Mouse (Mus musculus): ENCODE data around the gene Enox1. TPM values are rescaled to one million over a fixed set of nuclear protein-coding genes. Genes with fewer than 3 reads are reported as not detected.

The Enox1 gene
- polyA plus RNA-seq, 1 experiment from 2014 or later, result 19.4 TPM

DNA sequence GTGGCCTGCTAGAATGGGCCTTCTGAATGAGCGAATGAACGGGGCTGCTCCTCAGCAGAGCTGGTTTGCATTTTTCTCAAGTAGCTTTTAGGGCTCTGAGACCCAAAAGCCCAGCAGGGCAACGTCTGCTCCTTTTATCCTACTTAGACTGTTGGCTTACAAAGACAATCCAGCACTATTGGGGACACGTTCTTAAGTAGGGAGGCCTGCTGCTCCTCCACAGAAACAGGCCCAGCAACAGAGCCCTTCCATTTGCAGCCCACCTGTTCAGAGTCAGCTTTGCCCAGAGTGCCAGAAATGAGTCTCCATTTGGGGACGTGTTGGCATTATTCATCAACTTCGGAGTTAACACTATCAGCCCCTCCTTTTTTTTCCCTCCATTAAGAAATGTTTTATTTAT, 548.4 kb downstream of the Enox1 start:
- Histone ChIP-seq H3K9me3 (no peaks in the 10 kb centered on the region), H3K27me3 (no peaks in the 10 kb centered on the region), H3K4me1 (peaks cover 6% of the 10 kb centered on the region; the same call in 1 of the 2 replicates), H3K36me3 (no peaks in the 10 kb centered on the region), H3K4me2 (no peak overlapping the region), H3K9ac (no peak overlapping the region), H3K4me3 (no peak overlapping the region), H3K27ac (no peak overlapping the region)
- ATAC-seq (ENCODE audit: insufficient number of reproducible peaks, low FRiP score, low TSS enrichment, low read depth), result no peak
- 63% methylated on average over 6 of the region's 6 CpGs for WGBS

DNA sequence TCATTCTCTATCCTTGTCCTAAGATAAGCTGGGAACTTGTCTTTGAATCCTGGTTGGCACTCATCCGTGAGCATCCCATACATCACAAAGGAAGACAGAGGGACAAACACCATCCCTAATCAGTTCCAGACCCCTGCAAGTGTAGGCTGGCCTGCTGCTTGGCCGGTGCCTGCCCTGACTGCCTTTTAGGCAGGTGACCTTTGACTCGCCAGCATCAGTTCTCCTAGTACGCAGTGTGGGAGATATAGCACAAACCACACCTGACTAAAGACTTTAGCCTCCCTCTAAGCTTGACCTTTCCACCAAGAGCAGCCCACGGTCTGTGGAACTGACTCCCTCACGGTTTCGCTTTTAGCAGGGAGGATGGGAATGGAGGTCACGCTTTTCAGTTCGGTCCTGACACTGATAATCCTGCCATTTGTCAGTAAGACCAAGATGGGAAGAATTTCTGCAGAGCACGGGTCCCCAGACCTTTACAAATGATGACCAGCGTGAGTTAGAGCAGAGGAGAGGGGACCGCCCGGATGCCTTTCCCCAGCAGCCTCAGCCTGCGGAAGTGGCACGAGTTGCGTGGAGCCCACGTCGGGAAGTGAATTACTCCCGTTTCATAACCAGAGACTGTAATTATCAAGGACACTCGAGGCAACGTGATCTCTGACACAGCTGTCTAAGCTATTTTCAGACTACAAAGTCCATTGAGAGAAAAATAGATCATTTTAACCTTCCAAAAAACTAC, 550.1 kb downstream of the Enox1 start:
- peak overlapping the region; percentile 37 for H3K4me2 ChIP-seq
- no peaks in the 10 kb centered on the region for H3K27me3 ChIP-seq
- H3K9me3 ChIP-seq, result no peaks in the 10 kb centered on the region
- no peak overlapping the region for H3K27ac ChIP-seq
- H3K4me1 ChIP-seq, result peaks cover 6% of the 10 kb centered on the region; the same call in 1 of the 2 replicates
- no peaks in the 10 kb centered on the region for H3K36me3 ChIP-seq
- peak overlapping the region; percentile 23 for H3K4me3 ChIP-seq
- WGBS, result 33% methylated on average over 21 of the region's 21 CpGs
- no peak for ATAC-seq (ENCODE audit: insufficient number of reproducible peaks, low FRiP score, low TSS enrichment, low read depth)
- no peak overlapping the region for H3K9ac ChIP-seq

DNA sequence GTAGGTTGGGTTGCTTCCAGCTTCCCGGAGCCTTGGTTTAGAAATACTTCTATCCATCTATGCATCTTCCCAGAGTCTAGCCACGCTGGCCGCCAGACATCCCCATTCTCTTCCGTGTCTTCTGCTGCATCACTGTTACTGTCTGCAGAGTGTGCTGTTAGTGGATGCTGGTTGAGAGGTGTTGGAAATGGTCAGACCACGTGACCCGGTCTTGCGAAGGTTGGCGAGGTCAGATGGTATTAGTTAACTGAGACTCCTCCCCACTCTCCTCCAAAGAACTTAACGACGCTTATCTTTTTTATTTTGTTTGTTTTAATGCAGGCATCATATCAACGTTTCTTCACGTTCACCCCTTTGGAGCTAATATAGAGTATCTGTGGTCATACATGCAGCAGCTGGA, 550.7 kb downstream of the Enox1 start:
- ATAC-seq (ENCODE audit: insufficient number of reproducible peaks, low FRiP score, low TSS enrichment, low read depth), result no peak
- Histone ChIP-seq H3K4me2 (peak overlapping the region; percentile 37), H3K27me3 (no peaks in the 10 kb centered on the region), H3K27ac (no peak overlapping the region), H3K9ac (no peak overlapping the region), H3K4me3 (peak overlapping the region; percentile 23), H3K4me1 (peaks cover 6% of the 10 kb centered on the region; the same call in 1 of the 2 replicates), H3K36me3 (no peaks in the 10 kb centered on the region), H3K9me3 (no peaks in the 10 kb centered on the region)
- 45% methylated on average over 12 of the region's 12 CpGs for WGBS

DNA sequence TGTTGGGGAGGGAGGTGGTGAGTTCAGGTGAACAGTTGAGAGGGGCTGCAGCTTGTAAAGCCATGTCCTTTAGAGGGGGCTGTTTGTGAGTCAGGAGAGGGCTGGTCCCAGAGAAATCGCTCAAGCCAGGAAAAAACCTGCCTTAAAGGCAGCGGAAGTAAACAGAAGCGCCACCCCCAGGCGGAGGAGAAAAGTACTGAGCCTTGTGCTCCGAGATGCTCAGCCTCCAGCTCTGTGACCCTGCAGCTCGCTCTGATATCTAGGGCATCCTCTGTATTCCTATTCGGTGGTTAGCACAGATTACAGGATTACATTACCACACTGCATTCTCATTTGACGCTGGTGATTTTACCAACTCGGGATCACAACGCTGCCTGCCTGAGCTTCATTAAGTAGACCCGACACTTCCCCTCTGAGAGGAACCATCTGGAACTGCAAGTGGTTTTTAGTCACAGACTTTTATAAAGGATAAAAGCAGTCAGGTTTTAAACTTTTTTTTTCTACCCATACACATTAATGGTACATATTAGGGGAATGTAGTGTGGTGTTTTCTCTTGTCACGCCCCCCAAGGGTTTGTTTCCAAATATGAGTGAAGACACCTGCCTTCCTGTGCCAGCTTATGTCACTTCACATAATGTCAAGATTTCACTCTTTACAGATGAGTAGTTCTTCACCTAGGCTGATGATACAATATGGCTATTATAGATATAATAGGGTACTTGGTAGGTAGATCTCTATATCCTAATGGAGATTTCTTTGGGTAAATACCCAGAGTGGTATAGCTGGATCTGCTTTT, 552.0 kb downstream of the Enox1 start:
- Histone ChIP-seq H3K9ac (no peak overlapping the region), H3K4me3 (no peak overlapping the region), H3K9me3 (no peaks in the 10 kb centered on the region), H3K36me3 (no peaks in the 10 kb centered on the region), H3K27me3 (no peaks in the 10 kb centered on the region), H3K4me2 (no peak overlapping the region), H3K27ac (no peak overlapping the region), H3K4me1 (peaks cover 6% of the 10 kb centered on the region; the same call in 1 of the 2 replicates)
- WGBS, result 50% methylated on average over 12 of the region's 12 CpGs
- no peak for ATAC-seq (ENCODE audit: insufficient number of reproducible peaks, low FRiP score, low TSS enrichment, low read depth)

DNA sequence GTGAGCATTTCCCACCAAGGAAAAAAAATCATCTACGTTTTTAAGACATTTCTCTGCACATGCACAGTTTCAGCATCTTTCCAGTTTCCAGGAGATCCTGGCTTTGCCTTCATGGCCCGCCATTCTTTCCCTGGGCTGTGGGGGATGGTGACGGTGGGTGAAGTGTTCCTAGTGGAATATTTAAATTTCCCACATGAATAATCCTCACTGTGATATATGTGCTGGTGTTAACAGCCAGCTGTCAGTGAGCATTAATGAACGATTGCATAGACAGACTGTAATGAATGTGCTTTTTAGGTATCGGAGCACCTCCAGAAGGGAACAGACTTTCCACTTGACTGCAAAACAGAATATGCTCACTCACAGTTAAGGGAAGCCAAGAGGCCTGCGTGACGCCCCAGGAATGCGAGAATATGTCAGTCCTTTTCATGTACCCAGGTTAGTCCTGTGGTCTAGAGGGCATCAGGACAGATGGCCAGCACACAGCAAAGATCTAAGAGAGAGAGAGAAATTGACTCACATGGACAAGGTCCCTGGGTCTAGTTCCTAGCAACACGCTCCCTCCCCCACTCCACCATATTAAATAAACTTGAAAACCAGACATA, 558.5 kb downstream of the Enox1 start:
- H3K27me3 ChIP-seq, result no peaks in the 10 kb centered on the region
- H3K4me2 ChIP-seq, result no peak overlapping the region
- WGBS, result 66% methylated on average over 9 of the region's 9 CpGs
- H3K27ac ChIP-seq, result no peak overlapping the region; the same call in 1 of the 2 replicates
- no peaks in the 10 kb centered on the region for H3K9me3 ChIP-seq
- ATAC-seq (ENCODE audit: insufficient number of reproducible peaks, low FRiP score, low TSS enrichment, low read depth), result no peak
- no peaks in the 10 kb centered on the region for H3K36me3 ChIP-seq
- H3K4me3 ChIP-seq, result no peak overlapping the region
- no peak overlapping the region for H3K9ac ChIP-seq
- H3K4me1 ChIP-seq, result peaks cover 7% of the 10 kb centered on the region; the same call in 1 of the 2 replicates

DNA sequence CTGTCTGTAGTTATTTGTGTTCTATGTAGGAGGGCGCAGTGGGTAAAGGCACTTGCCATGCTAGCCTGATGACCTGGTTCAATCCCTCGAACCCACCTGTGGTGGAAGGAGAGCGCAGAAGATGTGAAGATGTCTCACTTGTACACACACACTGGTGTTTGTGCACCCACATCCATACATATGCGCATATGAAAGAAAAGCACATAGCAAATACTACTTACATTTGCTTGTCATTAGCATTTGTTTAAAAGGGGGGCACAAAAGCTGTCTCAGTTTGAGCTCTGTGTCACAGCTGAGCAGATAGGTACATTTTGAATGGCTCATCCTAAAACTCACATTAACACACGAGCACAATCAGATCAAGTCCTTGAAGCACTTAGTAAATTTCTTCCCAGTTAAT, 560.4 kb downstream of the Enox1 start:
- 87% methylated on average over 5 of the region's 5 CpGs for WGBS
- Histone ChIP-seq H3K27ac (no peak overlapping the region), H3K36me3 (no peaks in the 10 kb centered on the region), H3K4me1 (peaks cover 7% of the 10 kb centered on the region; the same call in 1 of the 2 replicates), H3K9ac (no peak overlapping the region), H3K4me3 (no peak overlapping the region), H3K27me3 (no peaks in the 10 kb centered on the region), H3K9me3 (no peaks in the 10 kb centered on the region), H3K4me2 (no peak overlapping the region)
- ATAC-seq (ENCODE audit: insufficient number of reproducible peaks, low FRiP score, low TSS enrichment, low read depth), result no peak

DNA sequence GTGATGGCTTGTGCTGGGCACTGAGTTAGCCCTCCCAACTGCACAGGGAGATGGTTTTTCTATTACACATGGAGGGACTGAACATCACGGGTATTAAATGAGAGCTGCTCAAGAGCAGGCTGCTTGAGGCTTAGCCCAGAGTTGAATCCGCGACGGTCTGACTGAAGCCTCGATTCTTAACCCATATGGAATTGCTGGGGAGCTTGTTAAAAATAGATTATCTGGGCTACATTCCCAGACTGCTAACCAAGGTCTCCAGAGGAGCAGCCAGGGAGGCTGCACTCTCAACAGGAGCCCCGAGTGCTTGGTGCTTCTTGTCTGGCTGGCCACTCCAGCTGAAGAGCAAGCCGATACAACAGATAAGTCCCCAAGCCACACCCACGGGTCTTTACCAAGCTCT, 562.3 kb downstream of the Enox1 start:
- ATAC-seq (ENCODE audit: insufficient number of reproducible peaks, low FRiP score, low TSS enrichment, low read depth), result peak; percentile 48; the same call in 1 of the 2 replicates
- no peak overlapping the region for H3K9ac ChIP-seq
- no peaks in the 10 kb centered on the region for H3K36me3 ChIP-seq
- no peak overlapping the region for H3K27ac ChIP-seq
- H3K27me3 ChIP-seq, result no peaks in the 10 kb centered on the region
- no peak overlapping the region for H3K4me3 ChIP-seq
- H3K9me3 ChIP-seq, result no peaks in the 10 kb centered on the region
- no peak overlapping the region for H3K4me2 ChIP-seq
- 36% methylated on average over 8 of the region's 8 CpGs for WGBS
- peaks cover 7% of the 10 kb centered on the region; the same call in 1 of the 2 replicates for H3K4me1 ChIP-seq

DNA sequence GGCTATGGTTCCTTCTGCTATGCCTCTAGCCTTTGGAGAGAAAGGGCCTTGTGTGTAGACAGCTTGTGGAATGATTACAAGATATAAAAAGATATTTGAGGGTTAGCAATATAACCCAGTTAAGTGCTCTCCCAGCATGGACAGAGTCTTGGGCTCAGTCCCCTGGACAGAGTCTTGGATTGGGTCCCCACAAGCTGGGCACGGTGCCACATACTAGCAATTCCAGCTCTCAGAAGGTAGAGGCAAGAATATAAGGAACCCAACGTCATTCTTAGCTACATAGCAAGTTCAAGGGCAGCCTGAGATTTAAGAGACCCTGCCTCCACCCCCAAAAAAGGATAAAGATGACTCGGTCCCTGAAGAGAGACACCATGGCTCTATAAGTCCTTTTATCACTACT, 581.5 kb downstream of the Enox1 start:
- H3K27ac ChIP-seq, result no peak overlapping the region
- 72% methylated on average over 3 of the region's 3 CpGs for WGBS

DNA sequence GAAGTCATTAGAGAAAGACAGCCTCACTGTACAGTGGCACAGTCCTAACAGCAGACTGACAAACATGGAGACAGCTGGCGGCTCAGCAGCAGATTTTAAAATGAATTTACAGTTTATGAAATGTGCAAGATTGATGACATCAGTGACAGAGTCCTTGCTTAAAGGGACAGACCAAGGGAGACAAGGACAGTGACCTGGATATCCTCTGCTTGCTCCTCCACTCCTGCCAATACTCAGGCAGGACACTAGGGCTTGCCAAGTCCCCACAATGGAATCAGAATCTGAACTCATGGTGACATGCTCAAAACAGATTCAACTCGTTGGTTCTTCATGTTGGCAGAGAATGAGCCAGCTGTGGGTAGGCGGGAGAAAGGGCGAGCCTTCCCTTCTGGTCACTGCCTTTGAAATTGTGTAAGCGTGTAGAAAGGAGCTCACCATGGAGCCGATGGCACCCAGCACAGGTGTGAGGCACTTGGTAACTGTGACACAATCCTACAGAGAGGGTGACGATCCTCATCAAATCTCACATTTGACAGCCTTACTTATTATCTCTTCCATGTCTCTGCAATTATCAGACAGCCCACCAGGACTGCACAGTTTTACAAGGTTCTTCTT, 582.3 kb downstream of the Enox1 start:
- 83% methylated on average over 7 of the region's 7 CpGs for WGBS
- Histone ChIP-seq H3K27ac (no peak overlapping the region), H3K36me3 (no peaks in the 10 kb centered on the region)

More for the DNA sequence above, 581.5 kb downstream of the Enox1 start:
- no peaks in the 10 kb centered on the region for H3K9me3 ChIP-seq
- H3K9ac ChIP-seq, result no peak overlapping the region
- no peak for ATAC-seq (ENCODE audit: insufficient number of reproducible peaks, low FRiP score, low TSS enrichment, low read depth)
- no peaks in the 10 kb centered on the region for H3K4me1 ChIP-seq
- no peaks in the 10 kb centered on the region for H3K36me3 ChIP-seq
- no peak overlapping the region for H3K4me2 ChIP-seq
- H3K27me3 ChIP-seq, result no peaks in the 10 kb centered on the region
- H3K4me3 ChIP-seq, result no peak overlapping the region

DNA sequence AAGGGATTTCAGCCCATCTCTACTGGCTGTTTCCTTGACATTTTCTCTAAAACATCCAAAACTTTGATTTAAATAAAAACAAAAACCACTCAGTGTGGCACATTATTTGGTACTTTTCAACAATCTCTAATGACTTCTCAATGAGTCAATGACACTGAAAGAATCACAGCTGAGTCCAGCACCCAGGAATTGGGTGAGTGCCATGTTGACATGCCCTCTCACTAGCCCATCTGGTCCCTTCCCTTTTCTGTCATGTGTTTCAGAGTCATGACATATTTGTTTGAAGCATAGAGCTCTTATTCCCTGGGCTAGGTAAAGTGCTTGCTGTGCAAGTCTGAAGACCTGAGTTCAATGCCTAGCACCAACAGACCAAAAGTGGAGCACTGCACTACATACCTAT, 582.8 kb downstream of the Enox1 start:
- Histone ChIP-seq H3K4me3 (no peak overlapping the region), H3K4me2 (no peak overlapping the region), H3K27me3 (no peaks in the 10 kb centered on the region), H3K9me3 (no peaks in the 10 kb centered on the region), H3K27ac (no peak overlapping the region), H3K36me3 (no peaks in the 10 kb centered on the region), H3K9ac (no peak overlapping the region), H3K4me1 (no peaks in the 10 kb centered on the region)
- no peak for ATAC-seq (ENCODE audit: insufficient number of reproducible peaks, low FRiP score, low TSS enrichment, low read depth)

More for the DNA sequence above, 582.3 kb downstream of the Enox1 start:
- Histone ChIP-seq H3K4me2 (no peak overlapping the region), H3K27me3 (no peaks in the 10 kb centered on the region), H3K4me1 (no peaks in the 10 kb centered on the region), H3K9ac (no peak overlapping the region), H3K9me3 (no peaks in the 10 kb centered on the region), H3K4me3 (no peak overlapping the region)
- ATAC-seq (ENCODE audit: insufficient number of reproducible peaks, low FRiP score, low TSS enrichment, low read depth), result no peak

DNA sequence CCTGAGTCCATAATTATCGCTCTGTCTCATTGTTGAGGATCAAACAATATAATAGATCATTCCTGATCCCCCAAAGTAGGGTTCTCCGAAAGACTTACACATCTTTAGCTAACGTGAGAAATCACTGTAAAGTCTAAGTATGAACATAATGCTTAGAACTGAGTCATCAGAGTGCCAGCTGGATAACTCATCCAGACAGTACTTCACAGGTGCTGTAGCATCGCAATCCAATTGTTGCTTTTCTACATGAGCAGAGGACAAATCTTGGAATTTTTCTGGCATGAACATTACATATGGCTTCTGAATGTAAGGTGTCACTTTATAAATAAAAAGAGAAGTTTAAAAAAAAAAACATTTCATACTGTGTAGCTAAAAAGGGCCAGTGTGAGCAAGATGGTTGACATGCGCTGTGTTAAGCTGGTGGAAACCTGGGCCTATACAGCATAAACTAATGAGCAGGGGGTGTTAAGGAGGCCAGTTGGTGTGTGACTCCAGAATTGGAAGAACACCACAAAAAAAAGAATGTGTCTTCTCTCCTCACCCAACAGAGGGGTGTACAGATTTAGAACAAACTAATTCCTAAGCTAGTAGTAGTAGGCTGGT, 588.2 kb downstream of the Enox1 start:
- no peak overlapping the region for H3K9ac ChIP-seq
- H3K27ac ChIP-seq, result no peak overlapping the region
- H3K27me3 ChIP-seq, result no peaks in the 10 kb centered on the region
- H3K4me1 ChIP-seq, result no peaks in the 10 kb centered on the region
- H3K36me3 ChIP-seq, result no peaks in the 10 kb centered on the region
- no peak overlapping the region for H3K4me2 ChIP-seq
- no peak overlapping the region for H3K4me3 ChIP-seq
- no peak for ATAC-seq (ENCODE audit: insufficient number of reproducible peaks, low FRiP score, low TSS enrichment, low read depth)
- WGBS, result 91% methylated on average over 5 of the region's 5 CpGs
- no peaks in the 10 kb centered on the region for H3K9me3 ChIP-seq

Measured in limb, embryonic 15.5 days (tissue).